Mouse (Mus musculus): Measurements from ENCODE around the gene Rims1. TPM values are rescaled to one million over a fixed set of nuclear protein-coding genes. Genes with fewer than 3 reads are reported as not detected.

Rims1 gene
- polyA plus RNA-seq, 1 experiment from 2014 or later = 0.69 TPM

DNA sequence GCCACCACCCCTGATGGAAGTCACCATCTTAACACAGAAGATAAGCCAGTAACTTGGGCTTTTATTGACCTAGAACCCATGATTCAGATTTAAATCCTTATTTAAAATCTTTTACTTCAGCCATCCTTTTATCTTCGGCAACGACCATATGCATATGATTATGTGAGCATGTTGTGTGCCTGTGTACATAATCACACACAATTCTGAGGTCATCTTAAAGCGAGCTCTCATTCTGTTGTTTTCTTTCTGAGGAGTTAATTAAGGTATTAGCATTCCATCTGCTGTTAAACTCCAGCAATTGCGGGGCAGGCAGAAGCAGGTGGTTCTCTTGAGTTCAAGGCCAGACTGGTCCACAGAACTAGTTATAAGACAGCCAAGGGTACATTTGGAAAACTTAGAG is 452.1 kb downstream of the Rims1 start:
- ATAC-seq (ENCODE audit: insufficient number of reproducible peaks, low FRiP score, low TSS enrichment, low read depth) (no peak), DNase-seq (ENCODE audit: low spot score) (no peak)
- Histone ChIP-seq H3K4me3 (ENCODE audit: low read depth, low read length) (no peak overlapping the region), H3K9me3 (ENCODE audit: control insufficient read depth, low read length) (no peaks in the 10 kb centered on the region), H3K27me3 (ENCODE audit: control insufficient read depth, insufficient read depth, low read length) (no peaks in the 10 kb centered on the region), H3K36me3 (ENCODE audit: control insufficient read depth, insufficient read depth, low read length) (no peaks in the 10 kb centered on the region), H3K4me1 (ENCODE audit: control insufficient read depth, insufficient read depth, low read length) (no peaks in the 10 kb centered on the region), H3K27ac (replicated peaks; ENCODE audit: low read depth, low read length) (no peak overlapping the region), H3K4me2 (ENCODE audit: low read depth, severe bottlenecking) (no peak overlapping the region), H3K9ac (ENCODE audit: low read length) (no peak overlapping the region)
- 81% methylated on average over 4 of the region's 4 CpGs for WGBS

- Histone ChIP-seq H3K27ac (replicated peaks; ENCODE audit: low read depth, low read length) (no peak overlapping the region), H3K27me3 (ENCODE audit: control insufficient read depth, insufficient read depth, low read length) (no peaks in the 10 kb centered on the region), H3K9ac (ENCODE audit: low read length) (no peak overlapping the region), H3K9me3 (ENCODE audit: control insufficient read depth, low read length) (no peaks in the 10 kb centered on the region), H3K4me1 (ENCODE audit: control insufficient read depth, insufficient read depth, low read length) (no peaks in the 10 kb centered on the region), H3K4me3 (ENCODE audit: low read depth, low read length) (no peak overlapping the region), H3K4me2 (ENCODE audit: low read depth, severe bottlenecking) (no peak overlapping the region), H3K36me3 (ENCODE audit: control insufficient read depth, insufficient read depth, low read length) (no peaks in the 10 kb centered on the region)
- no peak for ATAC-seq (ENCODE audit: insufficient number of reproducible peaks, low FRiP score, low TSS enrichment, low read depth)
- WGBS = 74% methylated on average over 9 of the region's 9 CpGs
- no peak for DNase-seq (ENCODE audit: low spot score)
Measured at GRCm38 (mm10) chr1:22338914-22339313, 466.9 kb downstream of the Rims1 start.

DNA sequence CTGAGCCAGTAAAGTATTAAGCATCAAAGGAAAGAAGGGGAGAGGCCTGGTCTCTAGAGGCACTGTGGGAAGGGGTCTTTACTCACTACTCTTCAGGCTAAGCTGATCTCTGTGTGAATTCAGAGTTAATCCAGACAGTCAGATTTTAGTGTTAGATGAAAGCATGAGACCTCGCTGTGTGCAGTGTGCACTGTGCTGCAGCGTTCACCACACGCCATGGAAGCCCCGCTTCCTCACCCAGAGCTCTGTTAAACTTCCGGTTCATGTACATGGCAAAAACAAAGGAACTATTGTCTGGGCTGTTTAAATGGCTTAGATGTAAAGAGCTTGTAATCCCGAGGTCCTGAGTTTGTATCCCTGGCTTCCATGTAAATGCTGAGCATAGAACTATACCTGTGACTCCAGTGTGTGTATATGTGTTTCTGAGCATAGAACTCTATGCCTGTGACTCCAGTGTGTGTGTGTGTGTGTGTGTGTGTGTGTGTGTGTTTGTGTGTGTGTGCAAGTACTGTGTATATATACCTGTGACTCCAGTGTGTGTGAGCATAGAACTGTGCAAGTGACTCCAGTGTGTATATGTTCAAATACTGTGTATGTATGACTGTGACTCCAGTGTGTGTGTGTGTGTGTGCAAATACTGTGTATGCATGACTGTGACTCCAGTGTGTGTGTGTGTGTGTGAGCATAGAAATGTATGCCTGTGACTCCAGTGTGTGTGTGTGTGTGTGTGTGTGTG is 484.7 kb downstream of the Rims1 start:
- H3K9me3 ChIP-seq (ENCODE audit: control insufficient read depth, low read length) = no peaks in the 10 kb centered on the region
- H3K27me3 ChIP-seq (ENCODE audit: control insufficient read depth, insufficient read depth, low read length) = no peaks in the 10 kb centered on the region
- WGBS = 50% methylated on average over 6 of the region's 6 CpGs
- H3K9ac ChIP-seq (ENCODE audit: low read length) = no peak overlapping the region
- H3K4me3 ChIP-seq (ENCODE audit: low read depth, low read length) = no peak overlapping the region
- no peaks in the 10 kb centered on the region for H3K4me1 ChIP-seq (ENCODE audit: control insufficient read depth, insufficient read depth, low read length)
- no peaks in the 10 kb centered on the region for H3K36me3 ChIP-seq (ENCODE audit: control insufficient read depth, insufficient read depth, low read length)
- H3K27ac ChIP-seq (replicated peaks; ENCODE audit: low read depth, low read length) = no peak overlapping the region
- ATAC-seq (ENCODE audit: insufficient number of reproducible peaks, low FRiP score, low TSS enrichment, low read depth) = peak; percentile 51
- DNase-seq (ENCODE audit: low spot score) = no peak
- no peak overlapping the region for H3K4me2 ChIP-seq (ENCODE audit: low read depth, severe bottlenecking)

DNA sequence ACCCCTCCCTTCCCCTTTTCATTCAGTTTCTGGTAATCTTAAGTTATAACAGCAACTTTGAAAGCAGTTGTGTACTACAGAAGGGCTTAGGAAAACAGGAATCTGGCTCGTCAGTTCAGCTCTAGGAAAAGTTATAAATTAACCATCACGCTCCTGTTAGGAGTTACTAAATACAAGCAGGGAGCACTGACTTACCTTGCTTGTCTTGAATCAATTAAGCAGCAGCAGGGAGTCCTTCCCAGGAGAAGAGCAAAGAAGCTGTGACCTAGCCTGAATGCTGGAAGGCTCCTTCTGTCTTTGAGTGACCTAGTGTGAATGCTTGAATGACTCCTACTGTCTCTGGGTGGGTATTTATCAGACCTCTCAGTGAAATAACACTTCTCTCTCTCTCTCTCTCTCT is 490.3 kb downstream of the Rims1 start:
- Histone ChIP-seq H3K27ac (replicated peaks; ENCODE audit: low read depth, low read length) (no peak overlapping the region), H3K4me3 (ENCODE audit: low read depth, low read length) (no peak overlapping the region), H3K4me1 (ENCODE audit: control insufficient read depth, insufficient read depth, low read length) (no peaks in the 10 kb centered on the region), H3K27me3 (ENCODE audit: control insufficient read depth, insufficient read depth, low read length) (no peaks in the 10 kb centered on the region), H3K36me3 (ENCODE audit: control insufficient read depth, insufficient read depth, low read length) (no peaks in the 10 kb centered on the region), H3K9ac (ENCODE audit: low read length) (no peak overlapping the region), H3K9me3 (ENCODE audit: control insufficient read depth, low read length) (no peaks in the 10 kb centered on the region), H3K4me2 (ENCODE audit: low read depth, severe bottlenecking) (no peak overlapping the region)
- DNase-seq (ENCODE audit: low spot score) (no peak), ATAC-seq (ENCODE audit: insufficient number of reproducible peaks, low FRiP score, low TSS enrichment, low read depth) (no peak)
- WGBS = 7% methylated on average over 2 of the region's 2 CpGs

- WGBS = 78% methylated on average over 7 of the region's 7 CpGs
- H3K27me3 ChIP-seq (ENCODE audit: control insufficient read depth, insufficient read depth, low read length) = no peaks in the 10 kb centered on the region
- H3K9me3 ChIP-seq (ENCODE audit: control insufficient read depth, low read length) = no peaks in the 10 kb centered on the region
- no peak overlapping the region for H3K4me3 ChIP-seq (ENCODE audit: low read depth, low read length)
- H3K36me3 ChIP-seq (ENCODE audit: control insufficient read depth, insufficient read depth, low read length) = no peaks in the 10 kb centered on the region
- H3K27ac ChIP-seq (replicated peaks; ENCODE audit: low read depth, low read length) = no peak overlapping the region
- H3K4me2 ChIP-seq (ENCODE audit: low read depth, severe bottlenecking) = no peak overlapping the region
- H3K9ac ChIP-seq (ENCODE audit: low read length) = no peak overlapping the region
- ATAC-seq (ENCODE audit: insufficient number of reproducible peaks, low FRiP score, low TSS enrichment, low read depth) (no peak), DNase-seq (ENCODE audit: low spot score) (no peak)
- H3K4me1 ChIP-seq (ENCODE audit: control insufficient read depth, insufficient read depth, low read length) = no peaks in the 10 kb centered on the region
Measured at GRCm38 (mm10) chr1:22311471-22311870, 494.3 kb downstream of the Rims1 start.

DNA sequence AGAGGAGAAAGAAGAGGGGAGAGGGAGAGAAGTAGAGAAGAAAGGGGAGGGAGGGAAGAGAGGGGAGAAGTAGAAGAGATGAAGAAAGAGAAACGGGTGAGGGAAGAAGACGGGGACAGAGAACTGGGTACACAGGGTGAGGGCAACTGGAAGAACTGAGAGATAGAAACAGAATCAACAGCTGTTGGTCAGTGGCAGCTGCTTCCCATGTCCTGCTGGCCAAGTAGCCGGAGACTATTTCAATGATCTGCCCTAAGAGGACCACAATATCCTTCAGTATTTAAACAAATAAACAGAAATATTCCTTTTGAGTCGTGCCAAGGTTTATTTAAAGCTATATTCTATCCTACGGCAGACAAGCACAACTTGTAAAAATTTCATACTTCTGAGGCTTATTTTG is 499.3 kb downstream of the Rims1 start:
- ATAC-seq (ENCODE audit: insufficient number of reproducible peaks, low FRiP score, low TSS enrichment, low read depth) (no peak), DNase-seq (ENCODE audit: low spot score) (no peak)
- H3K4me2 ChIP-seq (ENCODE audit: low read depth, severe bottlenecking) = no peak overlapping the region
- H3K27ac ChIP-seq (replicated peaks; ENCODE audit: low read depth, low read length) = no peak overlapping the region
- no peak overlapping the region for H3K4me3 ChIP-seq (ENCODE audit: low read depth, low read length)
- no peaks in the 10 kb centered on the region for H3K27me3 ChIP-seq (ENCODE audit: control insufficient read depth, insufficient read depth, low read length)
- H3K36me3 ChIP-seq (ENCODE audit: control insufficient read depth, insufficient read depth, low read length) = no peaks in the 10 kb centered on the region
- WGBS = 91% methylated on average over 5 of the region's 5 CpGs
- no peaks in the 10 kb centered on the region for H3K4me1 ChIP-seq (ENCODE audit: control insufficient read depth, insufficient read depth, low read length)
- H3K9ac ChIP-seq (ENCODE audit: low read length) = no peak overlapping the region
- H3K9me3 ChIP-seq (ENCODE audit: control insufficient read depth, low read length) = no peaks in the 10 kb centered on the region

- H3K27ac ChIP-seq (replicated peaks; ENCODE audit: low read depth, low read length) = no peak overlapping the region
- no peak overlapping the region for H3K9ac ChIP-seq (ENCODE audit: low read length)
- no peaks in the 10 kb centered on the region for H3K9me3 ChIP-seq (ENCODE audit: control insufficient read depth, low read length)
- DNase-seq (ENCODE audit: low spot score) (no peak), ATAC-seq (ENCODE audit: insufficient number of reproducible peaks, low FRiP score, low TSS enrichment, low read depth) (no peak)
- no peak overlapping the region for H3K4me2 ChIP-seq (ENCODE audit: low read depth, severe bottlenecking)
- no peaks in the 10 kb centered on the region for H3K4me1 ChIP-seq (ENCODE audit: control insufficient read depth, insufficient read depth, low read length)
- 79% methylated on average over 1 of the region's 1 CpGs for WGBS
- H3K36me3 ChIP-seq (ENCODE audit: control insufficient read depth, insufficient read depth, low read length) = no peaks in the 10 kb centered on the region
- H3K4me3 ChIP-seq (ENCODE audit: low read depth, low read length) = no peak overlapping the region
- no peaks in the 10 kb centered on the region for H3K27me3 ChIP-seq (ENCODE audit: control insufficient read depth, insufficient read depth, low read length)
Measured at GRCm38 (mm10) chr1:22305932-22306331, 499.9 kb downstream of the Rims1 start.

GRCm38 (mm10) chr1:22293953-22294352 is 511.8 kb downstream of the Rims1 start:
- Histone ChIP-seq H3K4me1 (ENCODE audit: control insufficient read depth, insufficient read depth, low read length) (peaks cover 4% of the 10 kb centered on the region; the same call in 1 of the 2 replicates), H3K4me3 (ENCODE audit: low read depth, low read length) (no peak overlapping the region), H3K27me3 (ENCODE audit: control insufficient read depth, insufficient read depth, low read length) (no peaks in the 10 kb centered on the region), H3K36me3 (ENCODE audit: control insufficient read depth, insufficient read depth, low read length) (no peaks in the 10 kb centered on the region), H3K9me3 (ENCODE audit: control insufficient read depth, low read length) (no peaks in the 10 kb centered on the region), H3K4me2 (ENCODE audit: low read depth, severe bottlenecking) (no peak overlapping the region), H3K27ac (replicated peaks; ENCODE audit: low read depth, low read length) (no peak overlapping the region), H3K9ac (ENCODE audit: low read length) (no peak overlapping the region)
- WGBS = 13% methylated on average over 3 of the region's 3 CpGs
- DNase-seq (ENCODE audit: low spot score) (peak; percentile 23), ATAC-seq (ENCODE audit: insufficient number of reproducible peaks, low FRiP score, low TSS enrichment, low read depth) (no peak)

GRCm38 (mm10) chr1:22293310-22293709 is 512.5 kb downstream of the Rims1 start:
- no peak for DNase-seq (ENCODE audit: low spot score)
- 16% methylated on average over 2 of the region's 2 CpGs for WGBS
- H3K27ac ChIP-seq (replicated peaks; ENCODE audit: low read depth, low read length) = no peak overlapping the region
- no peak overlapping the region for H3K4me2 ChIP-seq (ENCODE audit: low read depth, severe bottlenecking)
- no peaks in the 10 kb centered on the region for H3K36me3 ChIP-seq (ENCODE audit: control insufficient read depth, insufficient read depth, low read length)
- H3K4me3 ChIP-seq (ENCODE audit: low read depth, low read length) = no peak overlapping the region
- no peaks in the 10 kb centered on the region for H3K9me3 ChIP-seq (ENCODE audit: control insufficient read depth, low read length)
- ATAC-seq (ENCODE audit: insufficient number of reproducible peaks, low FRiP score, low TSS enrichment, low read depth) = no peak
- no peak overlapping the region for H3K9ac ChIP-seq (ENCODE audit: low read length)
- H3K4me1 ChIP-seq (ENCODE audit: control insufficient read depth, insufficient read depth, low read length) = peaks cover 4% of the 10 kb centered on the region; the same call in 1 of the 2 replicates
- no peaks in the 10 kb centered on the region for H3K27me3 ChIP-seq (ENCODE audit: control insufficient read depth, insufficient read depth, low read length)

All from limb, embryonic 11.5 days (tissue).